Mouse (Mus musculus): Measurements from ENCODE around the gene Col4a3bp. TPM values are rescaled to one million over a fixed set of nuclear protein-coding genes. Genes with fewer than 3 reads are reported as not detected.

Gene Col4a3bp
- polyA plus RNA-seq, 1 experiment from 2014 or later: 6.5 TPM

GRCm38 (mm10) chr13:96579979-96580378 is 37.6 kb downstream of the Col4a3bp start:
- WGBS: 84% methylated on average over 1 of the region's 1 CpGs
- ATAC-seq (ENCODE audit: insufficient number of reproducible peaks, low FRiP score, low TSS enrichment, low read depth) (no peak), DNase-seq (ENCODE audit: low spot score) (no peak)
- H3K27ac ChIP-seq (replicated peaks; ENCODE audit: low read depth, low read length): no peak overlapping the region
- no peak overlapping the region for H3K9ac ChIP-seq (ENCODE audit: low read length)
- no peaks in the 10 kb centered on the region for H3K27me3 ChIP-seq (ENCODE audit: control insufficient read depth, insufficient read depth, low read length)
- H3K4me1 ChIP-seq (ENCODE audit: control insufficient read depth, insufficient read depth, low read length): no peaks in the 10 kb centered on the region
- no peak overlapping the region for H3K4me2 ChIP-seq (ENCODE audit: low read depth, severe bottlenecking)
- H3K9me3 ChIP-seq (ENCODE audit: control insufficient read depth, low read length): no peaks in the 10 kb centered on the region
- no peak overlapping the region for H3K4me3 ChIP-seq (ENCODE audit: low read depth, low read length)
- H3K36me3 ChIP-seq (ENCODE audit: control insufficient read depth, insufficient read depth, low read length): no peaks in the 10 kb centered on the region

GRCm38 (mm10) chr13:96584201-96584600 is 41.8 kb downstream of the Col4a3bp start:
- Histone ChIP-seq H3K4me3 (ENCODE audit: low read depth, low read length) (no peak overlapping the region), H3K4me2 (ENCODE audit: low read depth, severe bottlenecking) (no peak overlapping the region), H3K36me3 (ENCODE audit: control insufficient read depth, insufficient read depth, low read length) (no peaks in the 10 kb centered on the region), H3K27me3 (ENCODE audit: control insufficient read depth, insufficient read depth, low read length) (no peaks in the 10 kb centered on the region), H3K27ac (replicated peaks; ENCODE audit: low read depth, low read length) (no peak overlapping the region), H3K9ac (ENCODE audit: low read length) (no peak overlapping the region), H3K4me1 (ENCODE audit: control insufficient read depth, insufficient read depth, low read length) (no peaks in the 10 kb centered on the region), H3K9me3 (ENCODE audit: control insufficient read depth, low read length) (no peaks in the 10 kb centered on the region)
- 99% methylated on average over 2 of the region's 2 CpGs for WGBS
- no peak for DNase-seq (ENCODE audit: low spot score)
- no peak for ATAC-seq (ENCODE audit: insufficient number of reproducible peaks, low FRiP score, low TSS enrichment, low read depth)

GRCm38 (mm10) chr13:96586540-96586939 is 44.1 kb downstream of the Col4a3bp start:
- H3K36me3 ChIP-seq (ENCODE audit: control insufficient read depth, insufficient read depth, low read length): no peaks in the 10 kb centered on the region
- H3K27ac ChIP-seq (replicated peaks; ENCODE audit: low read depth, low read length): no peak overlapping the region
- DNase-seq (ENCODE audit: low spot score) (no peak), ATAC-seq (ENCODE audit: insufficient number of reproducible peaks, low FRiP score, low TSS enrichment, low read depth) (no peak)
- no peaks in the 10 kb centered on the region for H3K9me3 ChIP-seq (ENCODE audit: control insufficient read depth, low read length)
- H3K4me3 ChIP-seq (ENCODE audit: low read depth, low read length): no peak overlapping the region
- WGBS: 98% methylated on average over 5 of the region's 5 CpGs
- H3K27me3 ChIP-seq (ENCODE audit: control insufficient read depth, insufficient read depth, low read length): no peaks in the 10 kb centered on the region
- H3K9ac ChIP-seq (ENCODE audit: low read length): no peak overlapping the region
- H3K4me2 ChIP-seq (ENCODE audit: low read depth, severe bottlenecking): no peak overlapping the region
- no peaks in the 10 kb centered on the region for H3K4me1 ChIP-seq (ENCODE audit: control insufficient read depth, insufficient read depth, low read length)

GRCm38 (mm10) chr13:96588642-96589041 is 46.2 kb downstream of the Col4a3bp start:
- Histone ChIP-seq H3K27me3 (ENCODE audit: control insufficient read depth, insufficient read depth, low read length) (no peaks in the 10 kb centered on the region), H3K9me3 (ENCODE audit: control insufficient read depth, low read length) (no peaks in the 10 kb centered on the region), H3K4me1 (ENCODE audit: control insufficient read depth, insufficient read depth, low read length) (no peaks in the 10 kb centered on the region), H3K9ac (ENCODE audit: low read length) (no peak overlapping the region), H3K4me3 (ENCODE audit: low read depth, low read length) (no peak overlapping the region), H3K36me3 (ENCODE audit: control insufficient read depth, insufficient read depth, low read length) (no peaks in the 10 kb centered on the region), H3K4me2 (ENCODE audit: low read depth, severe bottlenecking) (no peak overlapping the region), H3K27ac (replicated peaks; ENCODE audit: low read depth, low read length) (no peak overlapping the region)
- 92% methylated on average over 1 of the region's 1 CpGs for WGBS
- ATAC-seq (ENCODE audit: insufficient number of reproducible peaks, low FRiP score, low TSS enrichment, low read depth) (no peak), DNase-seq (ENCODE audit: low spot score) (no peak)

GRCm38 (mm10) chr13:96593621-96594020 is 51.2 kb downstream of the Col4a3bp start:
- H3K4me1 ChIP-seq (ENCODE audit: control insufficient read depth, insufficient read depth, low read length): no peaks in the 10 kb centered on the region
- DNase-seq (ENCODE audit: low spot score) (no peak), ATAC-seq (ENCODE audit: insufficient number of reproducible peaks, low FRiP score, low TSS enrichment, low read depth) (no peak; the same call in 1 of the 2 replicates)
- WGBS: 16% methylated on average over 1 of the region's 1 CpGs
- no peak overlapping the region for H3K27ac ChIP-seq (replicated peaks; ENCODE audit: low read depth, low read length)
- no peak overlapping the region for H3K9ac ChIP-seq (ENCODE audit: low read length)
- H3K4me3 ChIP-seq (ENCODE audit: low read depth, low read length): no peak overlapping the region
- no peak overlapping the region for H3K4me2 ChIP-seq (ENCODE audit: low read depth, severe bottlenecking)
- H3K36me3 ChIP-seq (ENCODE audit: control insufficient read depth, insufficient read depth, low read length): no peaks in the 10 kb centered on the region
- no peaks in the 10 kb centered on the region for H3K27me3 ChIP-seq (ENCODE audit: control insufficient read depth, insufficient read depth, low read length)
- H3K9me3 ChIP-seq (ENCODE audit: control insufficient read depth, low read length): no peaks in the 10 kb centered on the region

- H3K4me3 ChIP-seq (ENCODE audit: low read depth, low read length): no peak overlapping the region
- ATAC-seq (ENCODE audit: insufficient number of reproducible peaks, low FRiP score, low TSS enrichment, low read depth): no peak
- H3K4me2 ChIP-seq (ENCODE audit: low read depth, severe bottlenecking): no peak overlapping the region
- H3K27ac ChIP-seq (replicated peaks; ENCODE audit: low read depth, low read length): no peak overlapping the region
- 90% methylated on average over 4 of the region's 4 CpGs for WGBS
- H3K36me3 ChIP-seq (ENCODE audit: control insufficient read depth, insufficient read depth, low read length): no peaks in the 10 kb centered on the region
- DNase-seq (ENCODE audit: low spot score): no peak
- H3K27me3 ChIP-seq (ENCODE audit: control insufficient read depth, insufficient read depth, low read length): no peaks in the 10 kb centered on the region
- no peaks in the 10 kb centered on the region for H3K9me3 ChIP-seq (ENCODE audit: control insufficient read depth, low read length)
- H3K4me1 ChIP-seq (ENCODE audit: control insufficient read depth, insufficient read depth, low read length): no peaks in the 10 kb centered on the region
- no peak overlapping the region for H3K9ac ChIP-seq (ENCODE audit: low read length)
Measured at GRCm38 (mm10) chr13:96594070-96594469, 51.7 kb downstream of the Col4a3bp start.

- Histone ChIP-seq H3K4me2 (ENCODE audit: low read depth, severe bottlenecking) (no peak overlapping the region), H3K4me1 (ENCODE audit: control insufficient read depth, insufficient read depth, low read length) (no peaks in the 10 kb centered on the region), H3K36me3 (ENCODE audit: control insufficient read depth, insufficient read depth, low read length) (no peaks in the 10 kb centered on the region), H3K4me3 (ENCODE audit: low read depth, low read length) (no peak overlapping the region), H3K27ac (replicated peaks; ENCODE audit: low read depth, low read length) (no peak overlapping the region), H3K27me3 (ENCODE audit: control insufficient read depth, insufficient read depth, low read length) (no peaks in the 10 kb centered on the region), H3K9ac (ENCODE audit: low read length) (no peak overlapping the region), H3K9me3 (ENCODE audit: control insufficient read depth, low read length) (no peaks in the 10 kb centered on the region)
- 83% methylated on average over 9 of the region's 9 CpGs for WGBS
- DNase-seq (ENCODE audit: low spot score) (no peak), ATAC-seq (ENCODE audit: insufficient number of reproducible peaks, low FRiP score, low TSS enrichment, low read depth) (no peak)
Measured at GRCm38 (mm10) chr13:96599182-96599581, 56.8 kb downstream of the Col4a3bp start.

- ATAC-seq (ENCODE audit: insufficient number of reproducible peaks, low FRiP score, low TSS enrichment, low read depth) (no peak), DNase-seq (ENCODE audit: low spot score) (no peak)
- H3K27me3 ChIP-seq (ENCODE audit: control insufficient read depth, insufficient read depth, low read length): no peaks in the 10 kb centered on the region
- no peak overlapping the region for H3K4me3 ChIP-seq (ENCODE audit: low read depth, low read length)
- H3K4me2 ChIP-seq (ENCODE audit: low read depth, severe bottlenecking): no peak overlapping the region
- H3K36me3 ChIP-seq (ENCODE audit: control insufficient read depth, insufficient read depth, low read length): no peaks in the 10 kb centered on the region
- H3K9ac ChIP-seq (ENCODE audit: low read length): no peak overlapping the region
- 96% methylated on average over 2 of the region's 2 CpGs for WGBS
- H3K4me1 ChIP-seq (ENCODE audit: control insufficient read depth, insufficient read depth, low read length): no peaks in the 10 kb centered on the region
- no peak overlapping the region for H3K27ac ChIP-seq (replicated peaks; ENCODE audit: low read depth, low read length)
- no peaks in the 10 kb centered on the region for H3K9me3 ChIP-seq (ENCODE audit: control insufficient read depth, low read length)
Measured at GRCm38 (mm10) chr13:96604242-96604641, 61.8 kb downstream of the Col4a3bp start.

GRCm38 (mm10) chr13:96614615-96615014 is 72.2 kb downstream of the Col4a3bp start:
- ATAC-seq (ENCODE audit: insufficient number of reproducible peaks, low FRiP score, low TSS enrichment, low read depth) (no peak), DNase-seq (ENCODE audit: low spot score) (no peak)
- H3K27ac ChIP-seq (replicated peaks; ENCODE audit: low read depth, low read length): no peak overlapping the region
- no peak overlapping the region for H3K4me3 ChIP-seq (ENCODE audit: low read depth, low read length)
- H3K9ac ChIP-seq (ENCODE audit: low read length): no peak overlapping the region
- H3K27me3 ChIP-seq (ENCODE audit: control insufficient read depth, insufficient read depth, low read length): no peaks in the 10 kb centered on the region
- H3K4me2 ChIP-seq (ENCODE audit: low read depth, severe bottlenecking): no peak overlapping the region
- no peaks in the 10 kb centered on the region for H3K4me1 ChIP-seq (ENCODE audit: control insufficient read depth, insufficient read depth, low read length)
- H3K9me3 ChIP-seq (ENCODE audit: control insufficient read depth, low read length): no peaks in the 10 kb centered on the region
- H3K36me3 ChIP-seq (ENCODE audit: control insufficient read depth, insufficient read depth, low read length): no peaks in the 10 kb centered on the region; the same call in 1 of the 2 replicates
- WGBS: 86% methylated on average over 3 of the region's 3 CpGs

Data from limb, embryonic 11.5 days (tissue).